ENCODE assay signal across 10 mouse cellular contexts in genomic region chr7:24564607-24565265, GRCm38 (mm10). TPM values are rescaled to one million over a fixed set of nuclear protein-coding genes. Genes with fewer than 3 reads are reported as not detected.
DNase-seq lines count a peak whose midpoint lies in the region; ATAC-seq and TF ChIP-seq lines count a peak whose summit lies in the region.
"Had no signal": no experiment of that assay in that cellular context is flagged by ENCODE, and none has a peak within 500 bp of the region (broad histone marks: within the 10 kb centered on the region; RNA-seq: fewer than 3 reads in every experiment).

No protein-coding gene starts in this region.

- H3K27ac ChIP-seq in ES-Bruce4 (ENCODE audit: insufficient read depth, low read length) = no peak overlapping the region
- no peak overlapping the region for H3K27ac ChIP-seq in liver, embryonic 15.5 days (replicated peaks)
- H3K27ac ChIP-seq: stomach, embryonic 15.5 days had no signal

- DNase-seq in A20 (ENCODE audit: low read depth, low spot score) = peak; percentile 95
- DNase-seq in cerebellum, adult 18-20 months = peak; percentile 77 to 82
- DNase-seq in frontal cortex, postnatal 36 days (ENCODE audit: low spot score in 2 of 2) = peak; percentile 51 to 74
- DNase-seq in kidney, adult 8-10 months = peak; percentile 47 to 82
- peak; percentile 92 for DNase-seq in thymus, postnatal 4 days

- H3K9ac ChIP-seq in ES-Bruce4 (ENCODE audit: low read depth, poor library complexity, severe bottlenecking) = no peak overlapping the region
- H3K9ac ChIP-seq in liver, embryonic 15.5 days = no peak overlapping the region
- H3K9ac ChIP-seq: stomach, embryonic 15.5 days had no signal

- H3K4me1 ChIP-seq in ES-Bruce4 (ENCODE audit: control insufficient read depth, insufficient read depth, low read length) = peaks cover 3% of the 10 kb centered on the region
- H3K4me1 ChIP-seq in liver, embryonic 15.5 days (replicated peaks) = 0 out of 2 replicates have a peak, but pooled peaks cover 3% of the 10 kb centered on the region
- H3K4me1 ChIP-seq: stomach, embryonic 15.5 days had no signal

- TF ChIP-seq POLR2A in ES-Bruce4 (IDR thresholded peaks at IDR 0.05; ENCODE audit: insufficient read depth, low read length) = no peak

- H3K4me3 ChIP-seq in ES-Bruce4 (ENCODE audit: low read depth, low read length) = no peak overlapping the region
- H3K4me3 ChIP-seq in liver, embryonic 15.5 days (replicated peaks) = no peak overlapping the region
- H3K4me3 ChIP-seq: stomach, embryonic 15.5 days had no signal

- H3K4me2 ChIP-seq in liver, embryonic 15.5 days = no peak overlapping the region
- H3K4me2 ChIP-seq: stomach, embryonic 15.5 days had no signal

- peak; percentile 92 for TF ChIP-seq CTCF in ES-Bruce4 (IDR thresholded peaks at IDR 0.05; ENCODE audit: low read depth, low read length)

- no peaks in the 10 kb centered on the region for H3K9me3 ChIP-seq in ES-Bruce4 (replicated peaks; ENCODE audit: control insufficient read depth, insufficient read depth, low read length, poor library complexity, severe bottlenecking)
- no peaks in the 10 kb centered on the region for H3K9me3 ChIP-seq in liver, embryonic 15.5 days (replicated peaks)
- H3K9me3 ChIP-seq: stomach, embryonic 15.5 days had no signal

- no peak for TF ChIP-seq EP300 in ES-Bruce4 (IDR thresholded peaks at IDR 0.05; ENCODE audit: insufficient read depth, low read depth, low read length)

- no peaks in the 10 kb centered on the region for H3K27me3 ChIP-seq in ES-Bruce4 (ENCODE audit: control insufficient read depth, insufficient read depth, low read length, poor library complexity, severe bottlenecking)
- no peaks in the 10 kb centered on the region for H3K27me3 ChIP-seq in liver, embryonic 15.5 days
- H3K27me3 ChIP-seq: stomach, embryonic 15.5 days had no signal

- peak; percentile 47; the same call in 1 of the 2 replicates for ATAC-seq in liver, embryonic 15.5 days (ENCODE audit: insufficient read depth)
- ATAC-seq in neutrophil, adult 5-6 weeks (ENCODE audit: extremely low read depth, insufficient number of reproducible peaks, low FRiP score, poor library complexity, severe bottlenecking) = peak; percentile 81

- 64% methylated on average over 6 of the region's 6 CpGs for WGBS in liver, embryonic 15.5 days (ENCODE audit: insufficient replicate concordance)

- H3K36me3 ChIP-seq in ES-Bruce4 (ENCODE audit: control insufficient read depth, insufficient read depth, low read length, poor library complexity, severe bottlenecking) = peaks cover 21% of the 10 kb centered on the region
- peaks cover 71% of the 10 kb centered on the region for H3K36me3 ChIP-seq in liver, embryonic 15.5 days (replicated peaks)

RNA-seq across cellular contexts. Expression of gene Xrcc1, which starts 18.6 kb away (rescaled TPM):
- 84.8 and 85.8 TPM in 2 replicates for polyA plus RNA-seq in ES-Bruce4 (2011; ENCODE audit: insufficient read depth, insufficient read length, low read depth, missing spikeins)
- 41.1 and 48.9 TPM in 2 replicates for polyA plus RNA-seq in liver, embryonic 15.5 days (2015; fragmentation: Nextera tagmentation; extraction: Ambion mirVana)
- total RNA-seq in neutrophil, adult 5-6 weeks (2017) = 38.4 and 56.0 TPM in 2 replicates

RNA-seq across cellular contexts. Expression of gene Pinlyp, which starts 18.8 kb away (rescaled TPM):
- polyA plus RNA-seq in ES-Bruce4 (2011; ENCODE audit: insufficient read depth, insufficient read length, low read depth, missing spikeins) = 1.1 TPM in 1 of 2 replicates, not detected in the other
- not detected in 2 replicates for polyA plus RNA-seq in liver, embryonic 15.5 days (2015; fragmentation: Nextera tagmentation; extraction: Ambion mirVana)
- total RNA-seq in neutrophil, adult 5-6 weeks (2017) = not detected in 2 replicates
- total RNA-seq: gastrocnemius, postnatal 4 days had no signal

RNA-seq across cellular contexts. Expression of gene Ethe1, which starts 22.6 kb away (rescaled TPM):
- 13.4 and 15.5 TPM in 2 replicates for polyA plus RNA-seq in ES-Bruce4 (2011; ENCODE audit: insufficient read depth, insufficient read length, low read depth, missing spikeins)
- 27.1 and 28.9 TPM in 2 replicates for polyA plus RNA-seq in liver, embryonic 15.5 days (2015; fragmentation: Nextera tagmentation; extraction: Ambion mirVana)
- total RNA-seq in neutrophil, adult 5-6 weeks (2017) = 5.8 and 6.1 TPM in 2 replicates

RNA-seq across cellular contexts. Expression of gene Zfp575, which starts 22.7 kb away (rescaled TPM):
- polyA plus RNA-seq in ES-Bruce4 (2011; ENCODE audit: insufficient read depth, insufficient read length, low read depth, missing spikeins) = 0.88 and 1.4 TPM in 2 replicates
- polyA plus RNA-seq in liver, embryonic 15.5 days (2015; fragmentation: Nextera tagmentation; extraction: Ambion mirVana) = 0.22 and 0.24 TPM in 2 replicates
- not detected in 2 replicates for total RNA-seq in neutrophil, adult 5-6 weeks (2017)

RNA-seq across cellular contexts. Expression of gene Irgq, which starts 34.2 kb away (rescaled TPM):
- 7.2 and 8.2 TPM in 2 replicates for polyA plus RNA-seq in ES-Bruce4 (2011; ENCODE audit: insufficient read depth, insufficient read length, low read depth, missing spikeins)
- polyA plus RNA-seq in liver, embryonic 15.5 days (2015; fragmentation: Nextera tagmentation; extraction: Ambion mirVana) = 1.6 and 2.0 TPM in 2 replicates
- 12.4 and 14.0 TPM in 2 replicates for total RNA-seq in neutrophil, adult 5-6 weeks (2017)
